Mouse (Mus musculus): ENCODE data around the gene Smim6.

Smim6 gene

DNA sequence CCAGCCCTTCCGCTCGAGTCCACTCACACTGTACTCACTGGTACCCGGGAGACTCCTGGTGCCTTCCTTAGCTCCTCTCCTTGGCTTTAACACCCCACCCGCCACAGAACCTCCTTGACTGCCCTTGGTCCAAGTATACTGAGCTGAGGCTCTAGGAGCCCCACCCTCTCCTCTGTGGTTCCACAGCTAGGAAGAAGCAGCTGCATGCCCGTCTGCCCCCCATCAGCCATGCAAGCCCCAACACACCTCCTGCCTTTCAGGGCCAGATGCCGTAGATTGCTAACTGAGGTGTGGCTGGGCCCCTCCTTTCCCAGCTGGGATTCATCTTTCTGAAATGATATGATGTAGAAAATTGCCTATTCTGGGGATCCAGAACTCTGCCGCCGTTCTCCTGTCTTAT is 33.4 kb downstream of the Smim6 start:
- no peak for DNase-seq

DNA sequence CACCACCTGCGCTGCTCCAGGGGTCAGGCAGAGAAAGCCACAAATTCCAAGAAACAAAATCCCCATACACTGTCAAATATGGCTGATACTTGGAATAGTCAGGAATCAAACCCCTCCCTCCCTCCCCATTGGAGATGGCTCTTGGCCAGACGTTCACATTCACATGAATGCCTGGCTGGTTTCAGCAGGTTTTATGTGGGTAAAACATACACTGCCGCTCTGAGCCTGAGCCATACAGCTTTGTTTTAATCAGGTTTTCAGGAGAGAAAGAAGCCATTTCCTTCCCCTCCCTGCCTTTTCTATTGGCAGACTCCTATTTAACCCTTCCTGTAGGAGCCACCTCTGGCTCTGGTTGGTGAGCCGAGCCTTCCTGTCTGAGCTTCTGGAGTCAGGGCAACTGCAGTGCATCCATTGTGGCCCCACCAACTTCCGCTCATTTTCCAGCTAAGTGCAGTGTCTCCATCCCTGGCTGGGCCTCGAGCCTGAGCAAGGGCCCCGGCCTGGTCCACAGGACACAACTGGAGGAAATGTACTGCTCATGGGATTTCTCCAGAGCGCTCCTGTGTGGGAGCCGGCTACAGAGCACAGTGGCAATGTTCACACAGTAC is 34.5 kb downstream of the Smim6 start:
- peak in 1 of 2 experiments; percentile 28 for DNase-seq

DNA sequence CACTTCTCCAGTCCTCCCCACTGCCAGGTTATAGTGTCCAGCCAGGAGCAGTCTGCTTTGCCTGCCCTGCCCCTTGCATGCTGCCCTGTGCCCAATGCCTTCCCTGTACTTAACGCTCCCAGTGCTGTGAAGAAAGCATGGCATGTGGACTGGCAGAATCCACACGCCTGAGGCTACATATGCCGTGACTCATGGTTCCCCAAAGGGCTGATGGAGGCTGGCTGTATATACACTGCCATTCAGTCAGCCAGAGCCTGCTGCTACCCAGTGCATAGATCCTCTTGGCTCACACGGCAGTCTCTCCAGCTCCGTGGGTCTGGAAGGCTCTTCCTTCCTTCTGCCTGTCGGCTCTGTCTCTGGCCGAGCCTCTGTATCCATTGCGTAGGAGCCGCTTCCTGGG is 36.5 kb downstream of the Smim6 start:
- DNase-seq: no peak

DNA sequence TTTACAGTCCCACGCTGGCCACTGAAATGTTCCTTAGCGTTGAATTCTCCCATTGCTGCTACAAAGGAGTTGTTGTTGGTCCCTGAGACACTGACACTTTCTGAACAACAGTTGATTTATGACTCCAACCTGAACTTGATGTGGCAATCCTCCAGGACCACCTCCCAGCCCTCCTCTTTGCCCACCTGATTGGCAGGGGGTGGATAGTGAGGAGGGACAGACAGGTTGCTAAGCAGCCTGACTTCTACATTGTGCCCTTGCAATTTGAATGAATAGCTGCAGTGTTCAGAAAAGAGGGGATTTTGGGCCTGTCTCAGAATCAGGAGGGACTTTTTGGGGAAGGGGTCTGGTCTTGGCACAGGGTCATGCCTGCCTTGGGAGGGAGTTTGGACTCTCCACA is 38.9 kb downstream of the Smim6 start:
- DNase-seq: no peak

GRCm38 (mm10) chr11:115954712-115955111 is 42.9 kb downstream of the Smim6 start:
- DNase-seq: no peak

DNA sequence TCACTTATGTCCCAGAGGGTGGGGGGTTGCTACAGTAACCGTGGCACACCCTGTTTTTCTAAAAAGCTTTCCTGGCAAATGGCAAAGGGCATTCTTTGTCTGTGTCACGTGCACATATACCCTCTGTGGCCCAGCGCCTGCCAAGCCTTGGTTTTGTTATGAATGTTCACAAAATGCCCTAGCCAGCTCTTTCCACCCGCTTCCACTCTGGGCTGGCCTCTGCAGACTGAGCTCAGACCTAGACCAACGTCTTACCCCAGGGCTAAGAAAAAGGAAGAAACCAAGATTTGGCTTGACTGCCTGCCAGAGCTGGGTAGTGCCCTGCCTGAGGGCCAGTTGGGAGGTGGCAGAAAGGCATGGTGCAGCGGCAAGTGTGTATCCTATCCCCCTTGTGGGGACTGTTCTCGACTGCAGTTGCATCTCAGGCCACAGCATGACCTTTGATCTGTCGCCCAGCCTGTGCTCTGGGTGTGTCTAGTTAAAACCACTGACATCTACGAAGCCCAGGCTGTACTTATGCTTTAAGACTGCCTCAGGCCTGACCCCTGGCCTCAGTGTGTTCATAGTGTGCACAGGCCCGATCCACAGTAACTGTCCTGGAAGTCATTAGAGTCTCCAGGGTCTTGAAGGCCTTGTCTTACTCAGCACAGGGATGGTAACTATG is 43.5 kb downstream of the Smim6 start:
- no peak for DNase-seq

- DNase-seq: no peak
Observed at GRCm38 (mm10) chr11:115956453-115956852, 44.6 kb downstream of the Smim6 start.

GRCm38 (mm10) chr11:115957971-115958370 is 46.2 kb downstream of the Smim6 start:
- no peak for DNase-seq

- no peak for DNase-seq
Observed at GRCm38 (mm10) chr11:115959018-115959417, 47.2 kb downstream of the Smim6 start.

- no peak for DNase-seq
Observed at GRCm38 (mm10) chr11:115962651-115963412, 51.0 kb downstream of the Smim6 start.
